Mouse (Mus musculus): ENCODE data around the gene Bpifa1. TPM values are rescaled to one million over a fixed set of nuclear protein-coding genes. Genes with fewer than 3 reads are reported as not detected.
"Not testable (repeated sequence)": the region's sequence is repeated elsewhere in the genome, so short reads cannot be mapped to it uniquely, and the experiment has no call there.

The Bpifa1 gene
- polyA plus RNA-seq (2016; fragmentation: Nextera tagmentation; extraction: Ambion mirVana) = not detected in 2 replicates

GRCm38 (mm10) chr2:154142580-154142979, at the start of gene Bpifa1:
Gene Bpifa1, plus strand, starts transcription at chr2:154142880.
- ATAC-seq (ENCODE audit: low FRiP score) = no peak
- Histone ChIP-seq H3K4me1 (no peaks in the 10 kb centered on the region), H3K27me3 (no peaks in the 10 kb centered on the region), H3K36me3 (no peaks in the 10 kb centered on the region), H3K9me3 (replicated peaks) (no peaks in the 10 kb centered on the region), H3K9ac (no peak within 1 kb of the TSS), H3K27ac (no peak within 1 kb of the TSS), H3K4me3 (no peak within 1 kb of the TSS), H3K4me2 (replicated peaks) (no peak within 1 kb of the TSS)
- WGBS = 80% methylated on average over 4 of the region's 4 CpGs

DNA sequence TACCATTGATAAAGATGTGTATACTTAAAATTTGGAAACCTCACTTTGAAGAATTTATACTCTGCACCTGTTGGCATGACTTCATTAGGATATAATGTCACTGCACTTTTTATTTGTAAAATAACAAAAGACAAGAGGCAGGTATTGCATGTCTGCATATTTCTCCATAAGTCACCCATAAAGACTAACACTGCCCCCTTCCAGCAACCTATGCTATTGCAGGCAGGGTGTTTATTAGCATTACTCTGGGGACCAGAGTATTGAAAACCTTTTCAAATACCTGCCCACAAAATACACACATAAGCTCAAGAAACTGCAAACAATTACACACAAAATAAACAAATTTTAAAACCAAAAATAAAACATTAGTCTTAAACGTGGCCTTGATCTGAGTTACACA, 44.9 kb upstream of the Bpifa1 start:
- Histone ChIP-seq H3K4me2 (replicated peaks) (no peak overlapping the region), H3K9ac (no peak overlapping the region), H3K4me3 (no peak overlapping the region), H3K36me3 (no peaks in the 10 kb centered on the region), H3K27me3 (no peaks in the 10 kb centered on the region), H3K27ac (no peak overlapping the region), H3K9me3 (replicated peaks) (no peaks in the 10 kb centered on the region), H3K4me1 (no peaks in the 10 kb centered on the region)
- 47% methylated on average over 1 of the region's 1 CpGs for WGBS
- ATAC-seq (ENCODE audit: low FRiP score) = no peak

DNA sequence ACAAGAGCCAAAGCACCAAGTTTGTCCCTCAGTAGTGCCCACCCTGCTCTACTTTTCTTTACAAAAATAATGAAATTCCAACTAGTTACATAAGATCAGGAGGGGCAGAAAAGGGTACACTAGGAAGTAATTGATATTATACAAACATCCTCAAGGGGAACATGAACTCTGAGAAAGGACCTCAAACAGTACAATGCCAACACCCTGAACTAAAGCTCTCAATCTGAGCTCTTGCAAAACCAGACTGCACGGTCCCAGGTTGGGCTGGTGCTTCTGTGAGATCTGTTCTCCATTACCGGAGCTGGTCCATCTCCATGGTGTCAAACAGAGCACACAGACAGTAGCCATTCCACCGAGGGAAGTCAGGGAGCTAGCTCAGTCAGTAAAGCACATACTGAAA, 25.3 kb upstream of the Bpifa1 start:
- 83% methylated on average over 3 of the region's 3 CpGs for WGBS
- no peak overlapping the region for H3K4me2 ChIP-seq (replicated peaks)
- no peak overlapping the region for H3K27ac ChIP-seq
- ATAC-seq (ENCODE audit: low FRiP score) = no peak
- H3K9me3 ChIP-seq (replicated peaks) = no peaks in the 10 kb centered on the region
- H3K4me3 ChIP-seq = no peak overlapping the region
- no peaks in the 10 kb centered on the region for H3K36me3 ChIP-seq
- no peak overlapping the region for H3K9ac ChIP-seq
- no peaks in the 10 kb centered on the region for H3K27me3 ChIP-seq
- H3K4me1 ChIP-seq = no peaks in the 10 kb centered on the region

GRCm38 (mm10) chr2:154130120-154130519, 12.6 kb upstream of the Bpifa1 start, which contains the start of gene Bpifa3:
Gene Bpifa3, plus strand, starts transcription at chr2:154130336.
- no peaks in the 10 kb centered on the region for H3K9me3 ChIP-seq (replicated peaks)
- no peak within 1 kb of the TSS for H3K4me3 ChIP-seq
- no peak within 1 kb of the TSS for H3K9ac ChIP-seq
- no peaks in the 10 kb centered on the region for H3K36me3 ChIP-seq
- no peak for ATAC-seq (ENCODE audit: low FRiP score)
- no peak within 1 kb of the TSS for H3K4me2 ChIP-seq (replicated peaks)
- H3K27me3 ChIP-seq = no peaks in the 10 kb centered on the region
- H3K4me1 ChIP-seq = no peaks in the 10 kb centered on the region
- WGBS = 70% methylated on average over 2 of the region's 2 CpGs
- no peak within 1 kb of the TSS for H3K27ac ChIP-seq

DNA sequence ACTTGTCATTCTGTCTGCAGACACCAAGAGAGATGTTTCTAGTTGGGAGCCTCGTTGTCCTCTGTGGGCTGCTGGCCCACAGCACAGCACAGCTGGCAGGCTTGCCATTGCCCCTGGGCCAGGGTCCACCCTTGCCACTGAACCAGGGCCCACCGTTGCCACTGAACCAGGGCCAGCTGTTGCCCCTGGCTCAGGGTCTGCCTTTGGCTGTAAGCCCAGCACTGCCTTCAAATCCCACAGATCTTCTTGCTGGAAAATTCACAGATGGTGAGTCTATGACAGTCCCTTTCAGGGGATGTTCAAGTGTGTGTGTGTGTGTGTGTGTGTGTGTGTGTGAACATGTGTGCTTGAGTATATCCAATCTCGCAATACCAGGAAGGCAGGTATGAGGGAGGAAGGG, 1.1 kb downstream of the Bpifa1 start:
- no peak overlapping the region for H3K9ac ChIP-seq
- H3K36me3 ChIP-seq = no peaks in the 10 kb centered on the region
- H3K27ac ChIP-seq = no peak overlapping the region
- no peaks in the 10 kb centered on the region for H3K27me3 ChIP-seq
- no peak overlapping the region for H3K4me3 ChIP-seq
- H3K4me2 ChIP-seq (replicated peaks) = no peak overlapping the region
- no peaks in the 10 kb centered on the region for H3K4me1 ChIP-seq
- no peaks in the 10 kb centered on the region for H3K9me3 ChIP-seq (replicated peaks)
- ATAC-seq (ENCODE audit: low FRiP score) = no peak
- WGBS = 69% methylated on average over 3 of the region's 3 CpGs

DNA sequence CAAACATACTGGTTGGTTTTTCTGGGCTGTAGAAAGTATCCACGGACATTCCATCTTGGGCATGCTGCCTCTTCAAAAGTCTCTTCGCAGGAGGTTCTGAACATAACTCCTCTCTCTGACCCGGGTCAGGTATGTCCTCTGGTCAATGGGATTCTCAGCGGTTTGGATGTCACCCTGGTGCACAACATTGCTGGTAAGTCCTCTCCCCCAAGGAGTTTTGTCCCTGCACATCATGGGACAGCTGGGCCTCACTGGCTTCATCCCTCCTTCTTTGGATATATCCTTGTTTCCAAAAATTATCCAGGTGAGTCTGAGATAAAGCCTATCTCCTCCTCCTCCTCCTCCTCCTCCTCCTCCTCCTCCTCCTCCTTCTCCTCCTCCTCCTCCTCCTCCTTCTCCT, 4.8 kb downstream of the Bpifa1 start:
- Histone ChIP-seq H3K4me2 (replicated peaks) (no peak overlapping the region), H3K9ac (no peak overlapping the region), H3K27me3 (no peaks in the 10 kb centered on the region), H3K27ac (no peak overlapping the region), H3K4me3 (no peak overlapping the region), H3K36me3 (no peaks in the 10 kb centered on the region), H3K9me3 (replicated peaks) (no peaks in the 10 kb centered on the region), H3K4me1 (no peaks in the 10 kb centered on the region)
- no peak for ATAC-seq (ENCODE audit: low FRiP score)
- 79% methylated on average over 4 of the region's 4 CpGs for WGBS

DNA sequence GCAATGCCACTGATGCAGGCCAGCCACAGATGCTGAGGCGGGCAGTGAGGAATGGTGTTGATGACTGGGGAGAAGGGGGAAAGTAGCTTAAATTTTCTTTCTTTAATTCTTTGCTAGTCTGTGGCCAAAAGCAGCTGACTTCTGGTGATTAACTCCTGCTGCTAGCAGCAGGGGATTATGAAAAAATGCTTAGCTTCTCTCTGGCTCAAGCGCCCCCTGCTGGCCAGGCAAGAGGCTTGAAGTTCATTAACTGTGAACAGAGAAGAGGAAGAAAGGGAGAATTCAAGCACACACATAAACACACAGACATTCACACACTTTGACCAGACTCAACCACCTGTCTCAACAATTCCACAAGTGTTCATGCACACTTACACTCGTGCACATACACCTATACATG, 15.8 kb downstream of the Bpifa1 start:
- Histone ChIP-seq H3K27ac (no peak overlapping the region), H3K36me3 (no peaks in the 10 kb centered on the region), H3K4me1 (no peaks in the 10 kb centered on the region), H3K9me3 (replicated peaks) (0 out of 2 replicates have a peak, but pooled peaks cover 3% of the 10 kb centered on the region), H3K4me2 (replicated peaks) (no peak overlapping the region), H3K27me3 (no peaks in the 10 kb centered on the region), H3K4me3 (no peak overlapping the region), H3K9ac (no peak overlapping the region)
- ATAC-seq (ENCODE audit: low FRiP score) = no peak
- WGBS = 40% methylated on average over 3 of the region's 3 CpGs

DNA sequence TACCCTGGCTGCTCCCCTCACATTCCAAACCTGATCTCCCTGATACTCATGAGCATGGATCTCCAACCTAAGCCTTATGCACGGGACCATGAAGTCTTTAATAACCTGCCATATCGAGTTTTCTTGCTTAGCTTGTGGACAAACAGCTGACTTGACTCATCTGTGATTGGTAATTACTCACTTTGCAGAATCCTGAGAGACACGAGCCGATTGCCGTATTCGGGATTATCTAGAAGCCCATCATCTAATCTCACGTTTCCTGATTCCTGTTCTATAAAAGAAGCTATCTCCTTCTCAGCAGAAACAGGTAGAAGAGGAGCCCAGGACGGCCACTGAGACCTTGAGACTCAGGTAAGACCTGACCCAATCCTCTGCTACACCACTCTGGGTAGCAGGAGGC, 19.6 kb downstream of the Bpifa1 start, which contains the start of gene Bpifa5:
Bpifa5 (plus strand) TSS at position 301 of the 400 bp plus-strand sequence.
- 84% methylated on average over 8 of the region's 8 CpGs for WGBS
- H3K4me3 ChIP-seq = no peak within 1 kb of the TSS
- H3K36me3 ChIP-seq = no peaks in the 10 kb centered on the region
- H3K9ac ChIP-seq = no peak within 1 kb of the TSS
- H3K4me1 ChIP-seq = no peaks in the 10 kb centered on the region
- 0 out of 2 replicates have a peak, but pooled peaks cover 3% of the 10 kb centered on the region for H3K9me3 ChIP-seq (replicated peaks)
- no peak within 1 kb of the TSS for H3K27ac ChIP-seq
- no peak within 1 kb of the TSS for H3K4me2 ChIP-seq (replicated peaks)
- no peaks in the 10 kb centered on the region for H3K27me3 ChIP-seq
- no peak for ATAC-seq (ENCODE audit: low FRiP score)

- Histone ChIP-seq H3K36me3 (no peaks in the 10 kb centered on the region), H3K9ac (no peak overlapping the region), H3K27ac (no peak overlapping the region), H3K9me3 (replicated peaks) (0 out of 2 replicates have a peak, but pooled peaks cover 3% of the 10 kb centered on the region), H3K4me1 (no peaks in the 10 kb centered on the region), H3K27me3 (no peaks in the 10 kb centered on the region), H3K4me2 (replicated peaks) (no peak overlapping the region), H3K4me3 (no peak overlapping the region)
- WGBS = 89% methylated on average over 5 of the region's 5 CpGs
- ATAC-seq (ENCODE audit: low FRiP score) = no peak
Measured at GRCm38 (mm10) chr2:154163306-154163705, 20.6 kb downstream of the Bpifa1 start.

- H3K4me1 ChIP-seq = no peaks in the 10 kb centered on the region
- no peaks in the 10 kb centered on the region for H3K36me3 ChIP-seq
- H3K9me3 ChIP-seq (replicated peaks) = no peaks in the 10 kb centered on the region
- H3K4me2 ChIP-seq (replicated peaks) = no peak overlapping the region
- WGBS = 65% methylated on average over 3 of the region's 3 CpGs
- no peak for ATAC-seq (ENCODE audit: low FRiP score)
- H3K4me3 ChIP-seq = no peak overlapping the region
- H3K27ac ChIP-seq = no peak overlapping the region
- H3K9ac ChIP-seq = no peak overlapping the region
- H3K27me3 ChIP-seq = no peaks in the 10 kb centered on the region
Measured at GRCm38 (mm10) chr2:154169172-154169571, 26.5 kb downstream of the Bpifa1 start.

- WGBS = 76% methylated on average over 6 of the region's 6 CpGs
- Histone ChIP-seq H3K4me1 (no peaks in the 10 kb centered on the region), H3K9me3 (replicated peaks) (no peaks in the 10 kb centered on the region), H3K9ac (no peak overlapping the region), H3K4me2 (replicated peaks) (no peak overlapping the region), H3K36me3 (no peaks in the 10 kb centered on the region), H3K27ac (no peak overlapping the region), H3K27me3 (no peaks in the 10 kb centered on the region), H3K4me3 (no peak overlapping the region)
- no peak for ATAC-seq (ENCODE audit: low FRiP score)
Measured at GRCm38 (mm10) chr2:154171621-154172020, 28.9 kb downstream of the Bpifa1 start.

GRCm38 (mm10) chr2:154173313-154173712, 30.6 kb downstream of the Bpifa1 start:
- Histone ChIP-seq H3K9me3 (replicated peaks) (no peaks in the 10 kb centered on the region), H3K4me1 (no peaks in the 10 kb centered on the region), H3K4me2 (replicated peaks) (no peak overlapping the region), H3K36me3 (no peaks in the 10 kb centered on the region), H3K9ac (no peak overlapping the region), H3K27ac (no peak overlapping the region), H3K27me3 (no peaks in the 10 kb centered on the region), H3K4me3 (no peak overlapping the region)
- ATAC-seq (ENCODE audit: low FRiP score) = no peak
- WGBS = 50% methylated on average over 1 of the region's 1 CpGs

GRCm38 (mm10) chr2:154181900-154182299, 39.2 kb downstream of the Bpifa1 start:
- not testable (repeated sequence) for H3K4me3 ChIP-seq; ATAC-seq (ENCODE audit: low FRiP score); H3K9ac ChIP-seq; H3K9me3 ChIP-seq (replicated peaks); H3K27me3 ChIP-seq; H3K27ac ChIP-seq; H3K4me1 ChIP-seq; H3K4me2 ChIP-seq (replicated peaks); H3K36me3 ChIP-seq
- 90% methylated on average over 7 of the region's 7 CpGs for WGBS

All from hindbrain, embryonic 12.5 days (tissue).